Mouse (Mus musculus) left cerebral cortex, postnatal 25 days (tissue): ENCODE data around the gene Nupl2. TPM values are rescaled to one million over a fixed set of nuclear protein-coding genes. Genes with fewer than 3 reads are reported as not detected.

Experiments
- DNase-seq, 2 experiments: peaks; one replicate each; pipeline ENCODE4 v3.0.0; 2022; ENCODE audit warnings: low spot score in 2 of 2, mixed read lengths in 1 of 2
- intact Hi-C: fragments of 180-260 bp; cut with DNase I; formaldehyde crosslinking; loops from one replicate; pipeline ENCODE4 v1.15.1; 2025
- total RNA-seq, 2 experiments: library from RNA; stranded (reverse); gene quantifications; 2 replicates each; pipeline ENCODE4 v1.2.3; 2021

Nupl2 gene
- total RNA-seq, 2 experiments from 2014 or later: 11.1 to 13.1 TPM

DNA sequence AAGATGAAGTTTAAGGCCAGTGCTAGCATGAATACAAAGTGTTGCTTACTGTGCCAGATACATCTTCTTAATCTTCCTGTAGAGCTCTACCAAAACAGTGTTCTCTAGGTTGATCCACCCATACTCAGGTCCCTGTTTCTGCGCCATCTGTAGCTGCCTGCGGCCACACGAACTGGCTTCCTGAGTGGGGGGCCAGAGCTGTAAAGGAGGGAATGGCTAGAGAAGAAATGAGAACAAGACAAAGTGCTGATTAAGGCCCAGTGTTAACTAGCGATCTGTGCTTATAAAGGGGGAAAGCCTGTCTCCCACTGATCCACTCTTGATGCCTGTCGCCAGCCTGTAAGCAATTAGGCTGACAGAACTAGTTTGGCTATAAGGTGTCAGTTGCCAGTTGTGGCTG is 38.5 kb downstream of the Nupl2 start:
- intact Hi-C loops: no loop called here
- no peak for DNase-seq

GRCm38 (mm10) chr5:24207965-24208364 is 43.2 kb downstream of the Nupl2 start:
- DNase-seq: no peak
- intact Hi-C loops: no loop called here

- DNase-seq: no peak
- intact Hi-C loops: no loop called here
Observed at GRCm38 (mm10) chr5:24208505-24208904, 43.7 kb downstream of the Nupl2 start.

GRCm38 (mm10) chr5:24213861-24214546 is 49.2 kb downstream of the Nupl2 start:
- DNase-seq: no peak
- intact Hi-C loops: no loop called here

DNA sequence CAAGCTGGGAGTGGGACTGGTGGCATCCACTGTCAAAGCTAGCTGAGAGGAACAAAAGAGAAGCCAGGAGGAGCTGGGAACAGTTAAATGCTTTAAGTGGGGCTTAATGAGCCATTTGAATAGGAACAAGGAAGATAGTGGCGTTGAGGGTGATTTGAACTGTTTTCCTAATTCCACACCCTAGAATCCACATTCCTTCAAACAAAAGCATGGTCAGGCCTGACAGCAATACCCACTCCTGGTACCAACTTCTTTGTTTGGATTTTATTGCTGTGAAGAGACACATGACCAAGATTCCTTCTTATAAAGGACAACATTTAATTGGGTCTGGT is 49.8 kb downstream of the Nupl2 start:
- DNase-seq: no peak
- intact Hi-C loops: no loop called here

- intact Hi-C loops: no loop called here
- no peak for DNase-seq
Observed at GRCm38 (mm10) chr5:24214900-24215299, 50.1 kb downstream of the Nupl2 start.

Other genes starting within 250 kb of the Nupl2 start
- gene Fam126a, start 134.3 kb upstream of the Nupl2 start, total RNA-seq: 10 to 100 TPM; 16.4 to 17.6 TPM
- gene Klhl7, start 64.4 kb upstream of the Nupl2 start, total RNA-seq: 10 to 100 TPM; 89.5 to 98.3 TPM
- gene Kcnh2, start 186.6 kb downstream of the Nupl2 start, total RNA-seq: 10 to 100 TPM; 22.5 to 30.1 TPM
- gene Nos3, start 199.8 kb downstream of the Nupl2 start, total RNA-seq: 1 to 10 TPM; 8.0 to 9.5 TPM
- 1 to 10 TPM; 2.3 to 3.0 TPM for gene Atg9b, start 227.2 kb downstream of the Nupl2 start, total RNA-seq
- gene Abcb8, start 228.7 kb downstream of the Nupl2 start, total RNA-seq: 10 to 100 TPM; 41.3 to 54.2 TPM
- under 1 TPM in 1 of 2 experiments, not detected in 1; 0.73 TPM for gene Asic3, start 248.4 kb downstream of the Nupl2 start, total RNA-seq